Mouse (Mus musculus) bone marrow, adult 2 months (tissue): Measurements from ENCODE around the gene Cpeb1.

Experiments
- CTCF ChIP-seq: fragments of 200-500 bp; IDR thresholded peaks from 2 replicates; pipeline ENCODE4 v1.5.1; 2011; ENCODE audit warnings: low read length, control low read depth; ENCODE audit not compliant: control insufficient read depth, insufficient read depth
- POLR2A ChIP-seq: fragments of 200-500 bp; IDR thresholded peaks from 2 replicates; pipeline ENCODE4 v1.6.1; 2011; ENCODE audit warnings: low read depth, mild to moderate bottlenecking, control low read depth, low read length, borderline replicate concordance; ENCODE audit not compliant: control insufficient read depth

GRCm38 (mm10) chr7:81326043-81326442, 129.2 kb downstream of the Cpeb1 start:
- TF ChIP-seq POLR2A = no peak
- no peak for TF ChIP-seq CTCF
